Mouse (Mus musculus): ENCODE measurements around the gene Hcn2.

GRCm38 (mm10) chr10:79668076-79668475, 48.4 kb upstream of the Hcn2 start:
- TF ChIP-seq POLR2AphosphoS5 (IDR thresholded peaks at IDR 0.05; ENCODE audit: insufficient replicate concordance, low read depth, low read length) (no peak), CTCF (IDR thresholded peaks at IDR 0.05; ENCODE audit: low read depth, low read length) (no peak), GATA1 (IDR thresholded peaks at IDR 0.05; ENCODE audit: borderline replicate concordance, low read length) (no peak)
